Mouse (Mus musculus) megakaryocyte-erythroid progenitor cell, adult 5-6 weeks (primary cell): ENCODE measurements around the gene Prdx2. TPM values are rescaled to one million over a fixed set of nuclear protein-coding genes. Genes with fewer than 3 reads are reported as not detected.
A peak's percentile ranks its signal among the peaks of the same experiment; 100 is the strongest.

Experiments
- ATAC-seq: replicated peaks from 2 replicates; pipeline ENCODE4 v1.8.0; 2016; ENCODE audit warnings: mild to moderate bottlenecking, inconsistent platforms; ENCODE audit not compliant: severe bottlenecking, poor library complexity, low FRiP score, low TSS enrichment
- total RNA-seq, 2 experiments: library from RNA; stranded (forward) in 1 of 2; stranded (reverse) in 1 of 2; fragments of 200-1000, 215-1000 nt in 1 of 2; fragments of >200 nt in 1 of 2; fragmentation: Nextera tagmentation in 1 of 2; gene quantifications; 2 replicates each; pipeline ENCODE4 v1.2.3; 2014 to 2017

Gene Prdx2
- total RNA-seq (2014; fragmentation: Nextera tagmentation) = 898 and 1,004 TPM in 2 replicates
- total RNA-seq (2017) = 1,011 and 1,021 TPM in 2 replicates

DNA sequence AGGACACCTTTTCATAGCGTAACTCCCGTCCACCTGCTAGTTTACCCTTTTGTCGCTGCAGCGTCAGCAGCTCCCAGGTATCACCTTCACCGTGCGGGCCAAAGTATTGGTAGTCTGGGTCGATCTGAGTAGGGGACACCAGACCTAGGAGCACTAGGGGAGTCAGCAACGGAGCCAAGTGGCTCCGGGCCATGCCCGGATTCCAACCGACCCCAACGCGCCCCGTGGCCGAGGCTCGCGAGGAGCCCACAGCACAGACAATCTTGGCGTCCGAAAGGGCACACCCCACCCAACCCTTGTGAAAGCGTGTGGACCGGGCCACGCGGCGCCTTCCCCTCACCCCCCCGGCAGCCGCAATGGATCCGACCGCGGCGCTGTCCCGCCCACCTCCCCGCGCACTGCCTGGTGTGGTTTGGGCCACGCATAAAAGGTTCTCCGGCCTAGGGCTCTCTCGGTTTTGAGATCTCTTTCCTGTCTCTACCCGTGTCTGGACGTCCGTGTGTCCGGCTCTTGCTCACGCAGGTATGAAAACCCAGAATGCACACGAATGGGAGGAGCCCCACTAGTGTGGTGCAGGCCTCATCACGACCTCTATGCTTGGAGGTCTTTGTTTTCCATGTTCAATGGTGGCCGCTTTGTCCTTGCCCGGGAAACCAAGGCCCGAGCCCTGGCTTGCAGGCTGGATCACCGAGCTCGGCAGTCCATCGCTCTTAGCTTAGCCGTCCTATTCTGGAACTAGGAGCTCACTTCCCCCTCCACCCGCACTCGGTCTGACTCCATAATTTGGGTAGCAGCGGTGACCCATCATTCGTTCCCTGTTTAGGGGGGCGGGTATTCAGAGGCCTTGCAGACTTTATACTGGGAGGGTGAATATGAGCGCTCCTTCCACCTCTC is at the start of gene Prdx2, which contains the start of the genes Gm49661 and Rnaseh2a:
TSS of gene Prdx2 (plus strand) at position 347 of the 894 bp plus-strand sequence.
TSS of gene Gm49661 (minus strand) at position 193 of the 894 bp plus-strand sequence.
TSS of gene Rnaseh2a (minus strand) at position 527 of the 894 bp plus-strand sequence.
- peak; percentile 31 for ATAC-seq

DNA sequence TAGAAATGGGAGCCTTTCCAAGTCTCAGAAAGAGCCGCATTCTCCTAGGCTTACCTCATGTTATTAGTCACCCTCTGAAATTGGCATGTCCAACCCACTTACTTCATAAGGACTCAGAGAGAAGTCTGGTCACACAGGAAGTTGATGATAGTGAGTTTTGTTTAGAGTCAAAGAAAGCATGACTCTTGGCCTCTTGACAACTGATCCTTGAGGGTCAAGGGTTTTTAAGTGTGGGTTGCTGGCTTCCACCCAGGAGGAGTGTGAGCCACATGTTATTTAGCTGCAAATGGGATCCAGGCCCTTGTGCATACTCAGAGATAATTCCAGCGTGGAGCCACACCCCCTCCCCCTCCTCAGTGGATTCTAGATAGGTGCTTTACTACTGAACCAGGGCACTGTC is 47.8 kb upstream of the Prdx2 start:
- ATAC-seq = no peak

DNA sequence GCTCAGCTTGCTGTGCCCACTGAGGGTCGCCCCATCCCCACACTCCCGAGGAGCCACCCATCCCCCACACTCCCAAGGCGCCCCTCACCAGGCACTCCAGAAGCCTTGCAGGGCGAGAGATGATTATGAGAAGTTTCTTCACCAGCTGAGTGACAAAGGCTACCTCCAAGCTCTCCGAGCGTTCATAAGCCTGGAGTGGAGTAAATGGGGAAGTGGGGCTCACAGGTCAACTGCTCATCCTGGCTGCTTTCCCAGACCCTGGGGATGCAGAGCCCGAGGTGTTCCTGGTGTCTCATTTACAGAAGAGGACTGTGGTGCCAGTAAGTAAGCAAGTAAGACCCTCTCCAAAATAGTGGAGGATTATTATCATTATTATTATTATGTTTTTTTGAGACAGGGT is 43.8 kb upstream of the Prdx2 start:
- no peak for ATAC-seq

DNA sequence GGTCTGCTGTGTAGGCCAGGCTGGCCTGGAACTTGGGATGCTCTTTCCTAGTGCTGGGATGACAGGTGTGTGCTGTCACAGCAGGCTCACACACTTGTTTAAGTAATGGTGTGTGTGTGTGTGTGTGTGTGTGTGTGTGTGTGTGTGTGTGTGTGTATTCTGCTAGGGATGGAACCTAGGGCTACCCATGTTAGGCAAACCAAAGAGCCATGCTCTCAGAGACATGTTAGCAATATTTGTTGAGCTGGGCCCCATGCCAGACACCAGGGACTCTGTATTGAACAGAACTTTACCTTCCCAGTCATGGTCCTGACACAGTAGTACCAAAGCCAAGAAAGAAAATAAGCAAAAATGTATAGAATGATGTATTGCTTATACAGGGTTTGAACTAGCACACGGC is 41.9 kb upstream of the Prdx2 start:
- ATAC-seq = no peak

DNA sequence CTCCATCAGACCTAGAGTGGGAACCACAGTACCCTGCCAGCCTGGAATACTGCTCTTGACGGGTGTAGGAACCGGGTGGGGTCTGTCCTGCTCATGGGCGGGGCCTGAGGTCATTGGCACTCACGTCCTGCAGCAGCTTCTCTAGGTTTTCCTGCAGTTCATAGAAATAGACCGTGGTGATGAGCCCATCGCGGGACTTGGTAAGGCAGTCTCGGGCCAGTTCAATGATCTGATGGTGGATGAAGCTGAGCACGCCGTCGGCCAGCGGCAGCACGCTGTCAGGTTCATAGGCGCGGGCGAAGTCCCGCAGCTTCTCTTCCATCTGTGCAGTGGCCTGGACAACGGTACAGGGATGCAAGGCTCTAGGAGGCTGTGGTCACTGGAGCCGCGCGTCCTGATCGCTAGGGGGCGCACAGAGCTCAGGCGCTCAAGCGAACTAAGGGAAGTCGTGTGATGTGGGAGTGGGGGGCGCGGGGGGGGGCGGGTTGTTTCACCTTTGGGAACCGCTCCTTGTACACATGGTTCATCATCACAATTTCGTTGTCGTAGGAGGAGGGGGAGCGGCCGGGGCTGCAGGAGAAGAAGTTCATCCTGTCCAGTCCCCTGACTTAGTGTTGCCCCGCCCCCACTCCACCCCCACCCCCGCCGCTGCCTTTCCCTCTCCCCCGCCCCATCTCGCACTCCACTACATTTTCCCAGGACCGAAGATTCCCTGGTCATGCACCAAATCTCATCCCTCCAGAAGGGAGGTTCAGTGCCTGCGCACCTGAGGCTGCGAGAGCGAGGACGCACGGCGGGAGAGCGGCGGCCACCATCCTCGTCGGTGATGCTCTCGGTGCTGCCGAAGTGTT is 40.7 kb upstream of the Prdx2 start:
- ATAC-seq = peak; percentile 70

DNA sequence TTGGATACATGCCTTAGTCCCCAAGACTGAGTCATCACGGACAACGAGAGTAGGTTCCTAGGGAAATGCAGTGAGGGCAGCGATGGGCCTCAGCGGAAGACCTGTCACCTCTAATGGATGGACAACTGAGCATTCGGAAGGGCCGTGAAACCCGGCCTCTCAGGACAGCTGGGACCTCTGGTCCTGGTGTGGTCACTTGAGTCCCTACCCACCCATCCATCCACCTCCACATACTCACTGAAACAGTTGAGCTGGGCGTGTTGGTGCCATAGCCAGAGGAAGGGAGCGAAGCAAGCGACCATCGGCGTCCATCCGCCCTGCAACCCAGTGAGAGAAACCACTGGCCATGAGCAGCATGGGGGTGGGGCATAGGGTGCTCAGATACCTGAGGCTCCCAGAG is 38.8 kb upstream of the Prdx2 start:
- no peak for ATAC-seq

DNA sequence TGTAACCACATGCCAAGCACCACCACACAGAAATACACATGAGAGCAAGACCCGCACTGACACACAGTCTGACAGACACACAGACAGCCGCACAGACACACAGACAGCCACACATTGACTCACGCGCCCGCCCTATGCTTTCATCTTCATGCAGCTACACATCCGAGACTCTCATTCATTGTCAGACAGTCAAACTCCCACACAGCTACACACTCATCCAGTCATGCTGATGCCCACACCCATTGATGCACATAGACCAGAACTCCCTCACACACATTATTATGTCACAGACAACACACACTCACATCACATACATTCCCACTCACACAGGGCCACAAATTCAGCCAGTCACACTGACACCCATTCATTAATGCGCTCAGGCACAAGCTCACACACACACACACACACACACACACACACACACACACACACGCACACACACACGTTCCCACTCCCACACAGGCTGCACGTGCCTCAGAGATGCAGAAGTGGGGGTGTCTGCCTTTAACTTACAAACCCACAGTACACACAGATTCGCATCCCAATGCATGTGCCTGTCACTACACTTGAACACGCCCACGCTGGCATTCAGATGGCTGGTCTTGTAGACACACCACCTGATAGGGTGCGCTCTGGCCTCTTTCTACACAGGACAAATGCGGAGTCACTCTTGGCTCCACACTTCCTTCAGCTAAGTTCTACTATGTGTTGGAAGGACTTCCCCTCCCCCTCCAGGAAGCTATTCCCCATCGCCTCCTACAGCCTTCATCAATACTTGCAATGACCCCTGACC is 35.4 kb upstream of the Prdx2 start:
- ATAC-seq = no peak

DNA sequence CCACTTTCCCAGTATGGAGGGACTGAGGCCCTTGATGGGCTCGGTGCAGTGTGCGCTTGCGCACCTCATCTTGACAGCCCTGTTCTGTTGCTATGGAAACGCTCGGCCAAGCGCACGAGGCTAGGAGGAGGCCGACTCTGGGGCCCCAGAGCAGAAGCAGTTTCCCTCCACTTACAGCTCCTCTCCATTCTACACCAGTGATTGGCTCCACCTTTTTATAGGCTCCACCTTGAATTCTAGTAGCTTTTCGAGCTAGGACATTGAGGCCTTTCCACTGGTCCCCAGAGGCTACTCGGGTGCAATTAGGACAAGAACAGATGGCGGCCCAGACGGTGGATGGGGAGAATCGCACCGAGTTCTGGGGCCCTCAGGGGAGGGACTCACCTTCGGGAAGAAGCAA is 34.5 kb upstream of the Prdx2 start:
- ATAC-seq = no peak

DNA sequence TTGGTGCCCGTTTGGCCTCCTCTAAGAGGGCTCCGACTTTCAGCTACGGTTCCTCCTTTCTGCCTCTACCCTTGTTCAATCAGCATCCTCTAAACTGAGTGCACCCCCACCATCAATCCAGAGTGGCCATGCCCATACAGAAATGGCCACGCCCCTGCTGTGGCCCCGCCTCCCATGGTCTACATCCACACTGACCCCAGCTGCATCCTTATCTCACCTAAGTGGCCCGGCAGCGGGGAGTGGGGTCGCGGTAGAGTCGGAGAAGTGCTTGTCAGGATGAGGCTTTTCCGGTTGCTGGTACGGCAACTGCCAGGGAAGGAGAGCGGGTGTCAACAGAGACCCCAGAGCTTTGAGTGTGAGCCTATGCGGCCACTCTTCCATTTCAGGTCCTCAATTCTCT is 33.9 kb upstream of the Prdx2 start:
- ATAC-seq = 0 out of 2 replicates have a peak, but pooled peaks have one; percentile 7

DNA sequence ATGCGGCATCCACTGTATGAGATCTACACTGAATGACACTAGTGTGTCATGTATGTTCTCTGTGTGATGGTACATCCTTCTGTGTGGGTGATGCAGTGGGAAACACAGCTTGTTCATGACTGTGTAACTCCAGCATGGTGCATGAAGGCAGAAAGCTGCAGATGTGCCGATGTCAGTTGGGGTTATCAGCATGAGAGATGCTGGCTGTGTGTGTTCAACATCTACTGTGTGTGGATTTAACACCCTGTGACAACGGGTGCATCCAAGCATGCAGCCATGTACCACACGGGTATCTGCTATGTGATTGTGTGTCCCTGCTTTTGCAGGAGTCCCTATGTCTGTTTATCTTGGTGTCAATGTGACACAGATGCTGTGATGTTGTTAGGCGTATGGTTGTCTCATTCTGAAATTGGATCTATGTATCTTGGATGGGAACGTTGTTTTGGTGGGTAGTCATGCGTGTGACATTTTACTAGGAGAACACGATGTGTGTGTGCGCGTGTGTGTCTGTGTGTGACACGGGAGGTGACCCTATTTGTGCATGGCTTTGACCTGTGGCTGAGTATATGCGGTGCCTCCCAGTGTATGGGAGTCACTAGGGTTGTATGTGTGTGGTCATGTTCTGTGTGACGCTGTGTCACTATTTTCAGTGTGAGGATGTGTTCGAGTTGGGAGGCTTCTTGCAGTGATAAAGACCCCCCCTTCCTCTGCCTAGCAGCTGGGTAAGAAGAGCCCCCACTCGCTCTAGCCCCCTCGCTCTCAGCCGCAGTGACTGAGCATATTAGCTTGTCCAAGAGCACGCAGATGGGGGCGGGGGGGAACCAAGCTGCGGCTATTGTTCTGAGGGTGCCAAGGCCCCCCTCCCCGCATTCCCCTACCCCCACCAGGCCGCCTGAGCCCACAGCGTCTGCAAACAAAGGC is 33.1 kb upstream of the Prdx2 start:
- ATAC-seq = peak; percentile 40

DNA sequence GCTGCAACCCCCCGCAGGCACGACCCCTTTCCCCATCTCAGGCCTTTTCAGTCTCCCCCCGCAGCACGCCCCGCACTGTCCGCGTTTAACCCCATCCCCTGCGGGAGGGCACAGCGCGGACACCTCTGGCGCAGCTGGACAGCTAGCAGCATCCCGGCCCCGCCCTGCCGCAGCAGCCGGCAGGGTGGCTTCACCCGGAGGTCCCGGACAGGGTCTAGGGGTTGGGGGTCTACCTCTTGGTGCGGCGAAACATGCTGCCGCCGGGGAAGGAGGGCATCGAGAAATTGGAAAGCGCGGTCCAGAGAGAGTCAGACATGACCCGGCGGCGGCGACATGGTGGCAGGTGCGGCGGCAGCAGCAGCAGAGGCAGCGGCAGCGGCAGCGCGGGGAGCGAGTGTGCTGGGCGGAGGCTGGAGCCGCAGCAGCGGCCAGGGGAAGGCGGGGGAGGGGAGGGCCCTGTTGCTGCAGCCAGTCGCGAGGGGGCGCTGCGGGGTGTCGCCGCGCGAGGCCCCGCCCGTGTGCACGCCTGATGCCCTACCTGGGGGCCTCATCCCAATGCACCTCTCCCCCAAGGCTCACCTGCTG is 32.3 kb upstream of the Prdx2 start, which contains the start of gene Mast1:
TSS of gene Mast1 (minus strand) at position 398 of the 585 bp plus-strand sequence.
- ATAC-seq = peak; percentile 72

DNA sequence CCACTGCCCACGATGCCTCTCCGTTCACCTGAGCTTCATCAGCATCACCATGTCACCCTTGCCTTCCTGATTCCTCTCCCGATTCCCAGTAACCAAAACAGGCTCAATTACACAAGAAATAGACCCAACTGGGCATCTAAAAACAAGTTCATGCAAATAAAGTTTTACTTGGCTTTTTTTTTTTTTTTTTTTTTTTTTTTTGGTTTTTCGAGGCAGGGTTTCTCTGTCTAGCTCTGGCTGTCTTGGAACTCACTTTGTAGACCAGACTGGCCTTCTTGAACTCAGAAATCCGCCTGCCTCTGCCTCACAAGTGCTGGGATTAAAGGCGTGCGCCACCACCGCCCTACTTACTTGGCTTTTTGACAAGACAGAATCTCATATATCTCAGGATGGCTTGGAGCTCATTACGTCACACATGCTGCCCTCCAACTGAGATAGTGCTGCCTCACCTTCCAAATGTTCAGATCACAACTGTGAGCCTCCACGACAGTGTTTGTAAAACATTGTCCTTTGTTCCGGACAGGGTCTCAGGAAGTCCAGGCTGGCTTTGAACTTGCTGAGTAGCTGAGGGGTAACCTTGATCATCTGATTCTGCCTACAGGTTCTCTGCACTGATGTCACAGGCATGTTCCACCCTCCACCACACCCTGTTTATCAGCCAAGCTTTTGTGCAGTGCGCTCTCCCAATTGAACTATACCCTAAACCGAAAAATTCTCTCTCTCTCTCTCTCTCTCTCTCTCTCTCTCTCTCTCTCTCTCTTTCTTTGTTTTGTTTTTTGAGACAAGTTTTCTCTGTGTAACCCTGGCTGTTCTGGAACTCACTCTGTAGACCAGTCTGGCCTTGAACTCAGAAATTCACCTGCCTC is 31.5 kb upstream of the Prdx2 start:
- ATAC-seq = 0 out of 2 replicates have a peak, but pooled peaks have one; percentile 20

DNA sequence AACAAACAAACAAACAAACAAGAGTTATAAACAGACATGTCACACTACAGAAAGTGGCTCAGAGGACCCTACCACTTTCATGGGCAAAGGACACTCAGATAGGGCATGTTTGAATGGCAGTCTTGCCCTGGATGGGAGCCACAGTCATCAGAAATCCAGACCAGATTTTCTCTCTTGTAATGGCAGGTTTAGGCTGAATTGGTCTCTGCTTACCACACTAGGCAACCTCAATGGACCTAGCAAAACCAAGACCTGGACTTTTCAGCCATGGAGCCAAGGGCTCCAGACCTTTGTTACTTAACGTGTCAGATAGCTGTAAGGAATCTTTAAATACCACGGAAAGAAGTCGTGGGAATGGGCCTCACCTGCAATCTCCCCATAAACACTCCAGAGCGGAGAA is 25.7 kb upstream of the Prdx2 start:
- no peak for ATAC-seq

DNA sequence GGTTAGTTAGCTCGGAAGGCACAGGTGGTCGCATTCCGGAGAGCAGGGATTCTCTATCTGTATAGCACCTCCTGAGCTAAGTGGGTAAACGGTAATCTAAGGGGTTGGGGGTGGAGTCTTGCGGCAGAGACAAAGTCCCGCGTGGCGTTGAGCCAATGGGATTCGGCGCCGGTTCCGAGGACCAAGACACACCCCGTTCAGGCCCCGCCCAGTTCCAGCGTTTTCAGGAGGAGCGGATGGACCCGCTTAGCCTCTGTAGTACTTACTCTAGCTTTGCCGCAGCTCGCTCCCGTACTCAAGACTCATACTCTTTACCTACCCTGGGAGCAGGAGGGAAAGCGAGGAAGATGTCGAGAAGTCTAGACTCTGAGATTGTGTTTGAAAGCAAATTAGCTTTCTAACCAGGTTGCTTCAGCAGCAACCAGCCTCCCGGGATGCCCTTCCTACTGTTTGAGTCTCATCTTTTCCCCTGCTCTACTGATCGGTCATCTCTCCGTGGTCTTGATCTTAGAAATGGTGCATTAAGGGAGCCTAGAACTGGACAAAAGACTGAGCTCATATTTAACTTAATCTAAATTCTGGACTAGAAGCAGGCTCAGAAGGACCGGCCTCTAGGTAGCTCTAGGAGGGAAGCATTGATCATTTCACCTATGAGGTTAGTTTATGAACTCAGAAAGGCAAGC is 24.8 kb upstream of the Prdx2 start:
- ATAC-seq = peak; percentile 78

DNA sequence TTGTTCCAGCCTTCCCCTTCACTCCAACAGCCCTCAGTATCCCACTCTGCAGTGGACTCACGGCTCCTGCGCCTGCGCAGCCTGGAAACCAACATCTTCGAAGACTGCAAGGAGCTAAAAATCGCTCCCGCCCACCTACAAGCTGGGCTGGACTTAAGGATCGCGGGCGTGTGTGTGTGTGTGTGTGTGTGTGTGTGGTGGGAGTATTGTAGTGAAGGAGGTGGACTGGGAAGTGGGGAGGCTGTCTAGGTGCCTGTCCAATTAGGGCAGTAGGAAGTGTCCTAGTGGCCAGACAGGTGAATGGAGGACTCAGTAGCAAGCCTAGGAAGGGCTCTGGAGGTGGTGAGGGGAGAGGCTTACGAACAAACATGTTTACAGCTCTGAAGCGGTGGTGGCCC is 24.2 kb upstream of the Prdx2 start:
- ATAC-seq = 0 out of 2 replicates have a peak, but pooled peaks have one; percentile 12
